Mouse (Mus musculus) limb, embryonic 15.5 days (tissue): ENCODE results near the gene Tigit. TPM values are rescaled to one million over a fixed set of nuclear protein-coding genes. Genes with fewer than 3 reads are reported as not detected.
A peak's percentile ranks its signal among the peaks of the same experiment; 100 is the strongest.

Experiments used
- ATAC-seq: fragments of 200-750 bp; cut with Nextera tagmentation; 2 replicates; pipeline ENCODE4 v1.8.0; 2017; ENCODE audit warnings: low read depth, moderate TSS enrichment; ENCODE audit not compliant: insufficient number of reproducible peaks, low FRiP score, low TSS enrichment
- H3K27ac ChIP-seq: fragments of 300-500 bp; sonication (generic); 2 replicates; pipeline ENCODE4 v1.5.1; 2015; ENCODE audit warnings: moderate library complexity, mild to moderate bottlenecking, inconsistent platforms
- H3K27me3 ChIP-seq: fragments of 300-500 bp; sonication (generic); 2 replicates; pipeline ENCODE4 v1.6.1; 2015; ENCODE audit warnings: inconsistent platforms
- H3K36me3 ChIP-seq: fragments of 300-500 bp; sonication (generic); 2 replicates; pipeline ENCODE4 v1.6.1; 2015; ENCODE audit warnings: inconsistent platforms
- H3K4me1 ChIP-seq: fragments of 300-500 bp; sonication (generic); 2 replicates; pipeline ENCODE4 v1.6.1; 2015; ENCODE audit warnings: inconsistent platforms
- H3K4me2 ChIP-seq: fragments of 300-500 bp; sonication (generic); 2 replicates; pipeline ENCODE4 v1.6.1; 2015; ENCODE audit warnings: mild to moderate bottlenecking, inconsistent platforms
- H3K4me3 ChIP-seq: fragments of 300-500 bp; sonication (generic); 2 replicates; pipeline ENCODE4 v1.5.1; 2015; ENCODE audit warnings: mild to moderate bottlenecking, inconsistent platforms
- H3K9ac ChIP-seq: fragments of 300-500 bp; sonication (generic); 2 replicates; pipeline ENCODE4 v1.6.1; 2015; ENCODE audit warnings: inconsistent platforms
- H3K9me3 ChIP-seq: fragments of 300-500 bp; sonication (generic); 2 replicates; pipeline ENCODE4 v1.6.1; 2016; ENCODE audit warnings: inconsistent platforms
- WGBS: fragments of 180-500 bp; shearing (Covaris S2); methylation state at CpG from one replicate; pipeline ENCODE4 v1.1.7; 2015; 5-methylcytosine and 5-hydroxymethylcytosine counted together
- polyA plus RNA-seq: library from polyadenylated mRNA; unstranded; fragments of >200 nt; fragmentation: Nextera tagmentation; extraction: Ambion mirVana; gene quantifications from 2 replicates; pipeline ENCODE4 v1.2.1, GENCODE M21; 2015

Tigit gene
- polyA plus RNA-seq, 1 experiment from 2014 or later = not detected

- H3K9me3 ChIP-seq = no peaks in the 10 kb centered on the region
- H3K9ac ChIP-seq = no peak overlapping the region
- no peak overlapping the region for H3K27ac ChIP-seq
- H3K4me3 ChIP-seq = no peak overlapping the region
- no peak for ATAC-seq
- H3K36me3 ChIP-seq = no peaks in the 10 kb centered on the region
- no peaks in the 10 kb centered on the region for H3K4me1 ChIP-seq
- H3K4me2 ChIP-seq = no peak overlapping the region
- WGBS = 84% methylated on average over 10 of the region's 10 CpGs
- no peaks in the 10 kb centered on the region for H3K27me3 ChIP-seq
These were observed 1.6 kb downstream of the Tigit start for GRCm38 (mm10) chr16:43662124-43663004.

GRCm38 (mm10) chr16:43661576-43661975, 2.4 kb downstream of the Tigit start:
- Histone ChIP-seq H3K9me3 (no peaks in the 10 kb centered on the region), H3K27ac (no peak overlapping the region), H3K4me1 (no peaks in the 10 kb centered on the region), H3K27me3 (no peaks in the 10 kb centered on the region), H3K4me3 (no peak overlapping the region), H3K9ac (no peak overlapping the region), H3K4me2 (no peak overlapping the region), H3K36me3 (no peaks in the 10 kb centered on the region)
- ATAC-seq = no peak
- WGBS = 93% methylated on average over 5 of the region's 5 CpGs

- no peaks in the 10 kb centered on the region for H3K27me3 ChIP-seq
- no peak overlapping the region for H3K27ac ChIP-seq
- no peaks in the 10 kb centered on the region for H3K36me3 ChIP-seq
- no peaks in the 10 kb centered on the region for H3K9me3 ChIP-seq
- no peak overlapping the region for H3K4me2 ChIP-seq
- H3K4me3 ChIP-seq = no peak overlapping the region
- no peaks in the 10 kb centered on the region for H3K4me1 ChIP-seq
- WGBS = 81% methylated on average over 6 of the region's 6 CpGs
- ATAC-seq = no peak
- no peak overlapping the region for H3K9ac ChIP-seq
These were observed 8.7 kb downstream of the Tigit start for GRCm38 (mm10) chr16:43655183-43655787.

- 80% methylated on average over 3 of the region's 3 CpGs for WGBS
- no peaks in the 10 kb centered on the region for H3K36me3 ChIP-seq
- H3K4me1 ChIP-seq = no peaks in the 10 kb centered on the region
- no peak for ATAC-seq
- no peak overlapping the region for H3K4me3 ChIP-seq
- H3K4me2 ChIP-seq = no peak overlapping the region
- no peak overlapping the region for H3K9ac ChIP-seq
- H3K27me3 ChIP-seq = no peaks in the 10 kb centered on the region
- H3K27ac ChIP-seq = no peak overlapping the region
- no peaks in the 10 kb centered on the region for H3K9me3 ChIP-seq
These were observed 9.7 kb downstream of the Tigit start for GRCm38 (mm10) chr16:43654269-43654668.

- no peak for ATAC-seq
- no peaks in the 10 kb centered on the region for H3K27me3 ChIP-seq
- no peak overlapping the region for H3K27ac ChIP-seq
- no peaks in the 10 kb centered on the region for H3K9me3 ChIP-seq
- H3K36me3 ChIP-seq = no peaks in the 10 kb centered on the region
- no peak overlapping the region for H3K4me2 ChIP-seq
- H3K4me1 ChIP-seq = no peaks in the 10 kb centered on the region
- no peak overlapping the region for H3K4me3 ChIP-seq
- WGBS = 75% methylated on average over 2 of the region's 2 CpGs
- H3K9ac ChIP-seq = no peak overlapping the region
These were observed 10.7 kb downstream of the Tigit start for GRCm38 (mm10) chr16:43653288-43653687.

- ATAC-seq = no peak
- Histone ChIP-seq H3K9me3 (no peaks in the 10 kb centered on the region), H3K4me2 (no peak overlapping the region), H3K27me3 (no peaks in the 10 kb centered on the region), H3K27ac (no peak overlapping the region), H3K4me1 (no peaks in the 10 kb centered on the region), H3K36me3 (no peaks in the 10 kb centered on the region), H3K4me3 (no peak overlapping the region), H3K9ac (no peak overlapping the region)
- WGBS = 90% methylated on average over 2 of the region's 3 CpGs
These were observed 13.4 kb downstream of the Tigit start for GRCm38 (mm10) chr16:43650355-43651080.

- no peak for ATAC-seq
- Histone ChIP-seq H3K9me3 (no peaks in the 10 kb centered on the region), H3K9ac (no peak overlapping the region), H3K36me3 (no peaks in the 10 kb centered on the region), H3K4me1 (no peaks in the 10 kb centered on the region), H3K4me2 (no peak overlapping the region), H3K27me3 (no peaks in the 10 kb centered on the region), H3K4me3 (no peak overlapping the region), H3K27ac (no peak overlapping the region)
- WGBS = 96% methylated on average over 1 of the region's 1 CpGs
These were observed 16.3 kb downstream of the Tigit start for GRCm38 (mm10) chr16:43647641-43648040.

- Histone ChIP-seq H3K4me3 (no peak overlapping the region), H3K27ac (no peak overlapping the region), H3K4me1 (no peaks in the 10 kb centered on the region), H3K4me2 (no peak overlapping the region), H3K36me3 (no peaks in the 10 kb centered on the region), H3K9ac (no peak overlapping the region), H3K27me3 (no peaks in the 10 kb centered on the region), H3K9me3 (no peaks in the 10 kb centered on the region)
- ATAC-seq = no peak
- WGBS = 84% methylated on average over 3 of the region's 3 CpGs
These were observed 17.0 kb downstream of the Tigit start for GRCm38 (mm10) chr16:43646943-43647342.

GRCm38 (mm10) chr16:43645879-43646278, 18.1 kb downstream of the Tigit start:
- no peak overlapping the region for H3K4me2 ChIP-seq
- WGBS = 76% methylated on average over 4 of the region's 4 CpGs
- no peak for ATAC-seq
- no peaks in the 10 kb centered on the region for H3K9me3 ChIP-seq
- no peak overlapping the region for H3K9ac ChIP-seq
- no peaks in the 10 kb centered on the region for H3K4me1 ChIP-seq
- H3K27ac ChIP-seq = no peak overlapping the region
- no peaks in the 10 kb centered on the region for H3K36me3 ChIP-seq
- H3K4me3 ChIP-seq = no peak overlapping the region
- no peaks in the 10 kb centered on the region for H3K27me3 ChIP-seq

GRCm38 (mm10) chr16:43641230-43641629, 22.7 kb downstream of the Tigit start:
- Histone ChIP-seq H3K4me1 (peaks cover 6% of the 10 kb centered on the region; the same call in 1 of the 2 replicates), H3K9ac (no peak overlapping the region), H3K27me3 (no peaks in the 10 kb centered on the region), H3K36me3 (no peaks in the 10 kb centered on the region), H3K4me3 (no peak overlapping the region), H3K4me2 (no peak overlapping the region), H3K27ac (no peak overlapping the region), H3K9me3 (no peaks in the 10 kb centered on the region)
- WGBS = 80% methylated on average over 8 of the region's 8 CpGs
- ATAC-seq = no peak

- Histone ChIP-seq H3K4me2 (peak overlapping the region; percentile 31), H3K9ac (no peak overlapping the region), H3K36me3 (no peaks in the 10 kb centered on the region), H3K4me1 (peaks cover 6% of the 10 kb centered on the region; the same call in 1 of the 2 replicates), H3K27me3 (no peaks in the 10 kb centered on the region), H3K4me3 (peak overlapping the region; percentile 19), H3K9me3 (no peaks in the 10 kb centered on the region), H3K27ac (0 out of 2 replicates have a peak overlapping the region, but pooled peaks have one; percentile 17)
- 53% methylated on average over 21 of the region's 21 CpGs for WGBS
- ATAC-seq = no peak
These were observed 25.4 kb downstream of the Tigit start for GRCm38 (mm10) chr16:43638406-43639049.
